Mouse (Mus musculus): ENCODE measurements around the gene Myo15. TPM values are rescaled to one million over a fixed set of nuclear protein-coding genes. Genes with fewer than 3 reads are reported as not detected.

Gene Myo15
- polyA plus RNA-seq (2017; shearing (Covaris generic)): 0.22 TPM

GRCm38 (mm10) chr11:60469039-60469438 lies at the start of gene Myo15:
Gene Myo15, plus strand, starts transcription at chr11:60469339.

GRCm38 (mm10) chr11:60454080-60454744 lies 14.9 kb upstream of the Myo15 start, which contains the start of gene Drg2:
Gene Drg2, plus strand, starts transcription at chr11:60454591.

GRCm38 (mm10) chr11:60536180-60536858 lies 67.2 kb downstream of the Myo15 start, which contains the start of gene Alkbh5:
Gene Alkbh5, plus strand, starts transcription at chr11:60536381.

Other genes starting within 250 kb of the Myo15 start
- gene Srebf1, start 246.8 kb upstream of the Myo15 start, polyA plus RNA-seq (2017; shearing (Covaris generic)): 55.7 TPM
- 20.7 TPM for gene Tom1l2, start 116.4 kb upstream of the Myo15 start, polyA plus RNA-seq (2017; shearing (Covaris generic))
- 0.51 TPM for gene Drc3, start 116.0 kb upstream of the Myo15 start, polyA plus RNA-seq (2017; shearing (Covaris generic))
- gene Gid4, start 52.2 kb upstream of the Myo15 start, polyA plus RNA-seq (2017; shearing (Covaris generic)): 13.6 TPM
- gene Atpaf2, start 50.9 kb upstream of the Myo15 start, polyA plus RNA-seq (2017; shearing (Covaris generic)): 37.2 TPM
- 40.0 TPM for gene Drg2, start 14.7 kb upstream of the Myo15 start, polyA plus RNA-seq (2017; shearing (Covaris generic))
- 53.1 TPM for gene Alkbh5, start 67.0 kb downstream of the Myo15 start, polyA plus RNA-seq (2017; shearing (Covaris generic))
- 36.0 TPM for gene Llgl1, start 230.4 kb downstream of the Myo15 start, polyA plus RNA-seq (2017; shearing (Covaris generic))

All from effector memory CD4-positive, alpha-beta T cell, adult 7 months (primary cell).